Mouse (Mus musculus) intestine, postnatal 0 days (tissue): ENCODE results near the gene Slc32a1. TPM values are rescaled to one million over a fixed set of nuclear protein-coding genes. Genes with fewer than 3 reads are reported as not detected.

Experiments
- ATAC-seq: fragments of 200-750 bp; cut with Nextera tagmentation; 2 replicates; pipeline ENCODE4 v1.8.0; 2017; ENCODE audit warnings: mild to moderate bottlenecking, moderate TSS enrichment, moderate library complexity
- H3K27ac ChIP-seq: fragments of 300-500 bp; sonication (generic); 2 replicates; pipeline ENCODE4 v1.5.1; 2014; ENCODE audit warnings: mild to moderate bottlenecking, low read depth, low read length, moderate library complexity
- H3K27me3 ChIP-seq: fragments of 300-500 bp; sonication (generic); replicated peaks from 2 replicates; pipeline ENCODE4 v1.6.1; 2014; ENCODE audit warnings: low read length, mixed read lengths; ENCODE audit not compliant: control insufficient read depth, insufficient read depth
- H3K36me3 ChIP-seq: fragments of 300-500 bp; sonication (generic); 2 replicates; pipeline ENCODE4 v1.6.1; 2014; ENCODE audit warnings: mild to moderate bottlenecking, moderate library complexity; ENCODE audit not compliant: control insufficient read depth, insufficient read depth
- H3K4me1 ChIP-seq: fragments of 300-500 bp; sonication (generic); replicated peaks from 2 replicates; pipeline ENCODE4 v1.6.1; 2014; ENCODE audit warnings: antibody characterized with exemption, low read length, mixed read lengths; ENCODE audit not compliant: control insufficient read depth, insufficient read depth
- H3K4me2 ChIP-seq: fragments of 300-500 bp; sonication (generic); replicated peaks from 2 replicates; pipeline ENCODE4 v1.6.1; 2014; ENCODE audit warnings: low read depth, mild to moderate bottlenecking, moderate library complexity
- H3K4me3 ChIP-seq: fragments of 300-500 bp; sonication (generic); 2 replicates; pipeline ENCODE4 v1.5.1; 2014; ENCODE audit warnings: low read depth, low read length
- H3K9ac ChIP-seq: fragments of 300-500 bp; sonication (generic); 2 replicates; pipeline ENCODE4 v1.6.1; 2014; ENCODE audit warnings: mild to moderate bottlenecking, low read depth, low read length
- H3K9me3 ChIP-seq: fragments of 300-500 bp; sonication (generic); 2 replicates; pipeline ENCODE4 v1.6.1; 2016; ENCODE audit warnings: mixed run types; ENCODE audit not compliant: control insufficient read depth
- CTCF ChIP-seq: sonication (generic); IDR thresholded peaks from 2 replicates; pipeline ENCODE4 v1.5.1; 2016; ENCODE audit warnings: low read depth, mild to moderate bottlenecking, control low read depth, antibody characterized with exemption, moderate library complexity
- WGBS: fragments of 180-500 bp; shearing (Covaris S2); extraction: QIAGEN DNeasy Blood & Tissue Kit; methylation state at CpG from one replicate; pipeline ENCODE4 v1.1.7; 2014; 5-methylcytosine and 5-hydroxymethylcytosine counted together
- polyA plus RNA-seq: library from polyadenylated mRNA; unstranded; fragments of >200 nt; fragmentation: Nextera tagmentation; extraction: Ambion mirVana; gene quantifications from 2 replicates; pipeline ENCODE4 v1.2.1, GENCODE M21; 2015

Gene Slc32a1
- polyA plus RNA-seq, 1 experiment from 2014 or later: not detected

GRCm38 (mm10) chr2:158625697-158626096 is 15.1 kb downstream of the Slc32a1 start:
- Histone ChIP-seq H3K36me3 (peaks cover 18% of the 10 kb centered on the region), H3K4me3 (peak overlapping the region; percentile 99), H3K27me3 (0 out of 2 replicates have a peak, but pooled peaks cover 11% of the 10 kb centered on the region), H3K9me3 (no peaks in the 10 kb centered on the region), H3K4me2 (peak overlapping the region; percentile 81), H3K4me1 (no peaks in the 10 kb centered on the region), H3K27ac (0 out of 2 replicates have a peak overlapping the region, but pooled peaks have one; percentile 91), H3K9ac (peak overlapping the region; percentile 87)
- no peak for TF ChIP-seq CTCF
- WGBS: 26% methylated on average over 8 of the region's 8 CpGs
- ATAC-seq: no peak

- H3K4me3 ChIP-seq: no peak overlapping the region
- H3K9ac ChIP-seq: no peak overlapping the region
- no peaks in the 10 kb centered on the region for H3K9me3 ChIP-seq
- H3K36me3 ChIP-seq: peaks cover 48% of the 10 kb centered on the region
- no peak overlapping the region for H3K4me2 ChIP-seq
- no peaks in the 10 kb centered on the region for H3K27me3 ChIP-seq
- no peaks in the 10 kb centered on the region for H3K4me1 ChIP-seq
- TF ChIP-seq CTCF: peak; percentile 63
- 74% methylated on average over 3 of the region's 3 CpGs for WGBS
- H3K27ac ChIP-seq: no peak overlapping the region
- no peak for ATAC-seq
Observed at GRCm38 (mm10) chr2:158628858-158629257, 18.3 kb downstream of the Slc32a1 start.

- peak; percentile 76 for TF ChIP-seq CTCF
- 60% methylated on average over 1 of the region's 1 CpGs for WGBS
Observed at GRCm38 (mm10) chr2:158629414-158629813, 18.8 kb downstream of the Slc32a1 start.

GRCm38 (mm10) chr2:158631873-158632272 is 21.3 kb downstream of the Slc32a1 start:
- Histone ChIP-seq H3K4me2 (no peak overlapping the region), H3K4me1 (no peaks in the 10 kb centered on the region), H3K27ac (no peak overlapping the region), H3K9ac (no peak overlapping the region), H3K4me3 (no peak overlapping the region), H3K9me3 (no peaks in the 10 kb centered on the region), H3K36me3 (peaks cover 75% of the 10 kb centered on the region), H3K27me3 (no peaks in the 10 kb centered on the region)
- 84% methylated on average over 5 of the region's 5 CpGs for whole genome bisulfite sequencing
- ATAC-seq: no peak
- TF ChIP-seq CTCF: no peak

More at GRCm38 (mm10) chr2:158629414-158629813, 18.8 kb downstream of the Slc32a1 start:
- Histone ChIP-seq H3K4me3 (no peak overlapping the region), H3K27me3 (no peaks in the 10 kb centered on the region), H3K4me2 (no peak overlapping the region), H3K27ac (no peak overlapping the region), H3K9ac (no peak overlapping the region), H3K4me1 (no peaks in the 10 kb centered on the region), H3K9me3 (no peaks in the 10 kb centered on the region), H3K36me3 (peaks cover 51% of the 10 kb centered on the region)
- ATAC-seq: no peak

- H3K36me3 ChIP-seq: peaks cover 33% of the 10 kb centered on the region
- no peaks in the 10 kb centered on the region for H3K4me1 ChIP-seq
- H3K27ac ChIP-seq: no peak overlapping the region
- no peaks in the 10 kb centered on the region for H3K9me3 ChIP-seq
- H3K4me3 ChIP-seq: no peak overlapping the region
- peak; percentile 90 for TF ChIP-seq CTCF
- H3K9ac ChIP-seq: no peak overlapping the region
- no peak overlapping the region for H3K4me2 ChIP-seq
- ATAC-seq: no peak
- 17% methylated on average over 2 of the region's 2 CpGs for WGBS
- no peaks in the 10 kb centered on the region for H3K27me3 ChIP-seq
Observed at GRCm38 (mm10) chr2:158641869-158642268, 31.3 kb downstream of the Slc32a1 start.

GRCm38 (mm10) chr2:158642587-158642986 is 32.0 kb downstream of the Slc32a1 start:
- TF ChIP-seq CTCF: no peak
- H3K9ac ChIP-seq: no peak overlapping the region
- no peaks in the 10 kb centered on the region for H3K27me3 ChIP-seq
- no peaks in the 10 kb centered on the region for H3K9me3 ChIP-seq
- H3K36me3 ChIP-seq: peaks cover 26% of the 10 kb centered on the region
- no peak overlapping the region for H3K4me3 ChIP-seq
- no peak overlapping the region for H3K27ac ChIP-seq
- H3K4me1 ChIP-seq: no peaks in the 10 kb centered on the region
- no peak overlapping the region for H3K4me2 ChIP-seq
- ATAC-seq: no peak
- 94% methylated on average over 2 of the region's 2 CpGs for WGBS

GRCm38 (mm10) chr2:158643791-158644190 is 33.2 kb downstream of the Slc32a1 start:
- no peak for TF ChIP-seq CTCF
- H3K4me3 ChIP-seq: no peak overlapping the region
- no peaks in the 10 kb centered on the region for H3K9me3 ChIP-seq
- H3K9ac ChIP-seq: no peak overlapping the region
- no peaks in the 10 kb centered on the region for H3K4me1 ChIP-seq
- no peaks in the 10 kb centered on the region for H3K27me3 ChIP-seq
- H3K27ac ChIP-seq: no peak overlapping the region
- H3K36me3 ChIP-seq: peaks cover 14% of the 10 kb centered on the region
- no peak overlapping the region for H3K4me2 ChIP-seq
- 72% methylated on average over 3 of the region's 3 CpGs for WGBS
- ATAC-seq: no peak
